Mouse (Mus musculus): ENCODE data around the gene Gm5458.
"Not testable (repeated sequence)": the region's sequence is repeated elsewhere in the genome, so short reads cannot be mapped to it uniquely, and the experiment has no call there.

Gm5458 gene

GRCm38 (mm10) chr14:19602481-19602880 is at the start of gene Gm5458:
Gm5458 (minus strand) TSS chr14:19602581.
- DNase-seq (ENCODE audit: extremely low spot score) = not testable (repeated sequence)

GRCm38 (mm10) chr14:19646232-19646631 is 43.9 kb upstream of the Gm5458 start:
- DNase-seq (ENCODE audit: extremely low spot score) = no peak

DNA sequence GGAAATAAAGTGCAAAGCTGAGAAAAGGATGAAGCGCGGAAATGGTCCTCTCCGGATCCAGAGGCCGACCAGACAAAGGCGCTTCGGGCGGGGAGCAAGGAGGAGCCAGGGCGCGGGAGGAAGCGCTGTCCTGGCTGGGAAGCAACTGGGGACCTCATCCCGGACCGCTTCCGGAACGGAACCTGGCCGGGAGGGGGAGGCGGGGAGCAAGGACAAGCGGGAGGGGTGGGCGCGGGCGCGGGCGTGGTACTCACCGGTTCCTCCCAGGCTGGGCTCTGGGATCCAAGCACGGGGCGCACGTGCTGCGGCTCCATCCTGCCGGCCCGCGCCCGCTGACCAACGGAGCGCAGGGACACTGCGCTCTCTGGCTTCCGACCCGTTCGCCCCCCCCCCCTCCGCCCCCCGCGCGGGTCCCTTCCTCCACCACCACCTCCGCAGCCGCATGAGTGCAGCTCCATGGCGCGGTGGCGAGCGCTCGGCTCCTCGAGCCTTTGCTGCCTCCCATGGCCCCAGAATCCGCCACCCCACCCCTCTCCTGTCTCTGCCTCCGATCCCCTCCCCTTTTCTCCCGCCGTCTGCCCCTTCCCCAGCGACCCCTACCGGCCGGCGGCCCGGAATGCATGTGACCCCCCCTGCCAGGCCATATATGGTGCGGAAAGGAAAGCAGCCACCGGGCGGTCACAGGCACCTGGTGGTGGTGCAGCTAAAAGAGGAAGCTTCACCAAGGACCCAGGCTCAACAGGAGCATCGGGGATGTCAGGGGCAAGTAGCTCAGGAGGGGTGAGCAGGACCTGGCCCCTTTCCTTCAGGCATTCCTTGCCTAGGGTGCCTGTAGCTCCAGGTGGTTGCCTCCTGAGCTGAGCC is 17.3 kb downstream of the Gm5458 start, which contains the start of gene Gm2237:
TSS of gene Gm2237 (minus strand) at position 332 of the 864 bp plus-strand sequence.
- DNase-seq (ENCODE audit: extremely low spot score) = peak; percentile 40

DNA sequence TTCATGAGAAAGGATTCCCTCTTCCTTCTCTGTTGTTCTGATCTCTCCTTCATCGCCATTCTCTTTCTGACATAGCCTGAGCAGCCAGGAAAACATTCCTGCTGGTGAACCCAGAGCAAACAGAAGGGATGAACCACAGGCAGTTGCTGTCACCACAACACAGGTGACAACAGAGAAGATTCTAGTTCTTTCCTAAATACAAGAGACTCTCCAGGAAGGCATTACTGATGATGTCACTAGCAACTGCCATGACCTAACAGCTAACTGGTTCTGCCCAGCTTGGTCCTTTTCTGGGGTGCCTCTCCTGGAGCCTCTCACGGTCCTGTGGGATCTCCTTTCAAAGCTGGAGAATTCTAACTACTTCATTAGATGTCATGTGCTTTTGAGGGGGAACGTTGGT is 52.5 kb downstream of the Gm5458 start, which contains the start of gene Gm2244:
TSS of gene Gm2244 (minus strand) at position 101 of the 400 bp plus-strand sequence.
- DNase-seq (ENCODE audit: extremely low spot score) = not testable (repeated sequence)

All from embryo, embryonic 9.5 days (tissue).